Comparison of ENCODE assay signal across 18 mouse cellular contexts in genomic region chr4:62294741-62295140, GRCm38 (mm10).
"Had no signal": no experiment of that assay in that cellular context is flagged by ENCODE, and none has a peak within 500 bp of the region (broad histone marks: within the 10 kb centered on the region; RNA-seq: fewer than 3 reads in every experiment).

No protein-coding gene starts in this region.

- H3K4me1 ChIP-seq: lung, embryonic 15.5 days had no signal

- ATAC-seq: inflammation-experienced regulatory T-cells, adult 6 months; intestine, embryonic 16.5 days; liver, embryonic 12.5 days; midbrain, embryonic 13.5 days; midbrain, embryonic 16.5 days had no signal

- H3K9me3 ChIP-seq: kidney, embryonic 15.5 days; liver, embryonic 12.5 days; liver, embryonic 15.5 days; lung, embryonic 15.5 days; megakaryocyte, embryonic 14.5 days; midbrain, embryonic 10.5 days; midbrain, embryonic 13.5 days; neural tube, embryonic 13.5 days had no signal

- H3K27ac ChIP-seq: kidney, embryonic 15.5 days; left cerebral cortex, adult 2 months; liver, embryonic 12.5 days; liver, embryonic 15.5 days; lung, embryonic 15.5 days; midbrain, embryonic 10.5 days; midbrain, embryonic 13.5 days; neural tube, embryonic 13.5 days had no signal

- H3K4me2 ChIP-seq: kidney, embryonic 15.5 days; liver, embryonic 12.5 days; liver, embryonic 15.5 days; lung, embryonic 15.5 days; midbrain, embryonic 13.5 days; neural tube, embryonic 13.5 days had no signal

- H3K9ac ChIP-seq: kidney, embryonic 15.5 days; liver, embryonic 12.5 days; liver, embryonic 15.5 days; lung, embryonic 15.5 days; midbrain, embryonic 13.5 days; neural tube, embryonic 13.5 days had no signal

- H3K27me3 ChIP-seq: kidney, embryonic 15.5 days; liver, embryonic 12.5 days; liver, embryonic 15.5 days; lung, embryonic 15.5 days; megakaryocyte, embryonic 14.5 days; midbrain, embryonic 13.5 days; neural tube, embryonic 13.5 days had no signal

- H3K4me3 ChIP-seq: kidney, embryonic 15.5 days; left cerebral cortex, adult 2 months; liver, embryonic 12.5 days; liver, embryonic 15.5 days; lung, embryonic 15.5 days; megakaryocyte, embryonic 14.5 days; midbrain, embryonic 10.5 days; midbrain, embryonic 13.5 days; myocyte; neural tube, embryonic 13.5 days had no signal

- DNase-seq: kidney, postnatal 10 days; layer of hippocampus, postnatal 36 days; lung, postnatal 10 days; lung, postnatal 36 days; thymus, postnatal 25 days had no signal
